Mouse (Mus musculus) limb, embryonic 13.5 days (tissue): ENCODE measurements around the gene Rabif. TPM values are rescaled to one million over a fixed set of nuclear protein-coding genes. Genes with fewer than 3 reads are reported as not detected.

ENCODE experiments used
- polyA plus RNA-seq: library from polyadenylated mRNA; unstranded; fragments of >200 nt; fragmentation: Nextera tagmentation; extraction: Ambion mirVana; gene quantifications from 2 replicates; pipeline ENCODE4 v1.2.1, GENCODE M21; 2015

Rabif gene
- polyA plus RNA-seq, 1 experiment from 2014 or later: 40.8 TPM

Other genes starting within 250 kb of the Rabif start
- 171 and 190 TPM in 2 replicates for gene Myog, start 204.7 kb upstream of the Rabif start, polyA plus RNA-seq
- gene Ppfia4, start 161.7 kb upstream of the Rabif start, polyA plus RNA-seq: 10.3 and 10.4 TPM in 2 replicates
- 81.0 and 90.9 TPM in 2 replicates for gene Tmem183a, start 132.7 kb upstream of the Rabif start, polyA plus RNA-seq
- gene 4933406M09Rik, start 108.7 kb upstream of the Rabif start, polyA plus RNA-seq: not detected in 2 replicates
- 41.9 and 43.1 TPM in 2 replicates for gene Cyb5r1, start 89.1 kb upstream of the Rabif start, polyA plus RNA-seq
- gene Adipor1, start 79.3 kb upstream of the Rabif start, polyA plus RNA-seq: 86.3 and 89.6 TPM in 2 replicates
- 29.4 and 29.9 TPM in 2 replicates for gene Klhl12, start 39.1 kb upstream of the Rabif start, polyA plus RNA-seq
- 0.14 TPM in 1 of 2 replicates, not detected in the other for gene Mgat4e, start 55.0 kb downstream of the Rabif start, polyA plus RNA-seq
- gene Kdm5b, start 65.5 kb downstream of the Rabif start, polyA plus RNA-seq: 96.1 and 98.8 TPM in 2 replicates
- 0.32 and 1.1 TPM in 2 replicates for gene Syt2, start 152.0 kb downstream of the Rabif start, polyA plus RNA-seq